Mouse (Mus musculus): ENCODE data around the gene Alk.

The Alk gene

DNA sequence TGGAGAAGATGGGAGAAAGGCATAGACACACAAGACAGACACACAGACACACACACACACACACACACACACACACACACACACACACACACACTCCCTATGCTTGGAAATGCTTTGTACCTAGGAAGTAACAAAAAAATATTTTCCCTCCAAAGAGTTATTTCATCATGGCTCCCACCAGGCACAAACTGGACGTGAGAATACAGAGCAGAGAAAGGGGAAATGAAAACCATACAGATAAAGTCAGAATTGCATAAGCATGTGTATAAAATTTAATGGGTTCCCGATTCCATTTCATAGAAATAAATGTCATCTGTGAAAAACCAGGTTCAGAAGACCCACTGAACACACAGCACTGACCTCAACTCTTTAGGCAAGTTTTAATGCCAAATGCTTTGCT lies 736.5 kb downstream of the Alk start:
- DNase-seq, result no peak

DNA sequence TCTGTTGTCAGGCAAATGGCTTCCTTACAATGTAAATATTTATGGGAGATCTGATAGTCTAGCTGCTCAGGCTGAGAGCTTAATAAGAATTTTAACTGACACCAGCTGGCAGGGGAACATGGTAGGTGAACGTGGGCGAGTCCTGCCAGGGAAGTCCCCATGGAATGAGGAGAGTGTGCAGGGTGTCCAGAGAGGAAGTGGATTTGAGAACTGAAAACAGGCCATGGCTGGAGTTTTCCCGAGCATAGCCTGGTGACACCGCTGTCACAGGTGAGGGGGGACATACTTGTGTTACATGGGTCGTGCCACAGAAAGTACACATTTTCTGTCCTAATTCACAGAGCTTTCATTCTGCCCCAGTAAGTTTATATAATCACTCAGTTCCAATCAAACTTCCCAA lies 739.0 kb downstream of the Alk start:
- no peak for DNase-seq

DNA sequence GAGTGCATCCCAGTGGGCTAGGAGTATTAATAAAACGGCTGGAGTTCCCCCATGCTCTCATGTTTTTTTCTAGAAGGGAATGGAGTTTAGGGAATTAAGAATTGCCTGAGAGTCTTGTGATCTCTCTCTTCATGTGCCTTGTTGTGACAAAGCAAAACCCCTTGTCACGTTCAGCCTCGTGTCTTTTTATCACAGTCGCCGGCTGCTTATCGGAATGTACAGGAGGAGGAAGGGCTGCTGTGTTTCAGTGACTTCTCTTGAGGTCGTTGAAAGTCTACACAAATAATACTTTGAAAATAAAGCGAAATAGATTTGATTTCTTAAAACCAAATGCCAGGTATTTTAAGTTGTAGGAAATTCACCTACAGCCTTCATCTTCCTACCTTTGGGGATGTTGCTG lies 740.4 kb downstream of the Alk start:
- no peak for DNase-seq

DNA sequence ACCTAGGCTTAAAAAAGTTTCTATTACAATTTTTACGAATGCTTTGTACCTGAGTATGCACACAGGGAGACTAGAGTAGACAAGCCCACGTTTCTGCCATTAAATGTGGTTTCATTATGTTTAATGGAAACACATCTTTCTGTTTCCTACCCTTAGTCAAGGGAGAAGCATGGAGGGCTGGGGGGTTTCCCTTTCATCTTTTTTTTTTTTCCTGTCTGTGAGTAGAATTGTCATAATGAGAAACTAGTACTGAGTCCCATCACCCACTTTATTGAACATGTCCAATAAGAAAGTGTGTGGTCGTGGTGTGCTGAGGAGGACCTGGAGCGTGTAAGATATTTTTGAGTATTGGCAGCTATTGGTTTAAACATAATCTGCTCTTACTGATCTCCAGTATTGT lies 741.5 kb downstream of the Alk start:
- DNase-seq, result no peak

DNA sequence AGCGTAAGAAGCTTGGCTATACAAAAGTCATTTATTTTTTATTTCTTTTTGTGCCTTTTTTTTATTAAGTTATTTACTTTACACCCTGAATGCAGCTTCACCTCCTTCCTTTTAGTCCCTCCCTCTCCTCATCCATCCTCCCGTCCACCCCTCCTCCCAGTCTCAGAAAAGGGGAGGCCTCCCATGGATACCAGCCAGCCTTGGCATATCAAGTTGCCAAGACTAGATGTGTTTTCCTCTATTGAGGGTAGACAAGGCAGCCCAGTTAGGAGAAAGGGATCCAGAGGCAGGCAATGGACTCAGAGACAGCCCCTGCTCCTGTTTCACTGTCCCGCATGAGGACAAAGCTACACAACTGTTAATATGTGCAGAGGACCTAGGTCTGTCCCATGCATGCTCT lies 742.2 kb downstream of the Alk start:
- DNase-seq, result no peak

DNA sequence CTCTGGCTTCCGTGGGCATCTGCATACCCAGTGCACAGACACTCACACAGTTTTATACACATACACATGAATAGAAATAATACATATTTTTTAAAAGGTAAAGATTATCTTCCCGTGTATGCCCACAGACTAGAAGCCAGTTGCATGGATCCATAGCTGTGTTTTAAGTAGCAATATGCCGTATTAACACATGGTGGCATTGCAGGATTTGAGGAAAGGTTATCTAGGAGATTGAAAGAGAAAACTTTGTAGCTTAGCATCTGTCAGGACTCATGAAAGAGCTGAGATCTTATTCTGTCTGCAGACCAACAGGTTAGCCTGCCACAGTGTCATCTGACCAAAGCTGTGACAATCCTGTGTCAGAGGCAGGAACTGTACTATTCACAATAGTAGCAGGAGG lies 772.5 kb downstream of the Alk start:
- no peak for DNase-seq

DNA sequence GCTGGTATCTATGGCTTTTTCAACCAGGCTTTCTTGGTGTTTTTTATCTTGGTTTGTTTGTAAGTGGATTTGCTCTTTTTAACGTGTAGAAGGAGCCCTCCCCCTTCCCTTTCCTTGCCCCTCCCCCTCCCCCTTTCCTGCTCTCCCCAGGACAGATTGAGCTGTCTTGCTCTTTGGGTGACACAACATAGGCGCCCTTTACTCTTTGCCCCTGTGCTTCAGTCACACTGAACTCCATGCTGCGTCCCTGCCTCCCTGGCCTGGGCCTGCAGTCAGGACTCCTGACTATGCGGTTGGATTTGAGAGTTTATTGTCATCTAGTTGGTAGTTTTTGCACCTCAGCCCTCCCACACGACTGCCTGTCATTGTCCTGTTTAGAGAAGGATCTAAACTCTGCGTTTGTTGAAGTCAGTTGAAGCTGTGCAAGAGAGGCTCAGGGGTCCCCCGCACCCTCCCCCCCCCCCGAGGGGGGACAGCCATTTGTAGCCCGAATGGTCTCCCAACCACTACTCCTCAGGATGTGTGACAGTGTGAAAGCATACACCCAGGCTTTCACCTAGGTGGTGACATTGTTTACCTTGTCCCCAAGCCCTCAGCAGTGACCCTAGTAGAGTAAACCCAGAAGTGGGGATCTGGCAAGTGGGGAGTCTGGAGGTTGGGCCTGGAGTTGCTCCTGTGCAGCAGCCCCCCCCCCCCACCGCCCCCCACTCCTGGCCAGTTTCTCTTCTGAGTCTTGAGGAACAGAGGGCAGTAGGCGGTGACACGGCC lies 775.6 kb downstream of the Alk start:
- DNase-seq, result peak; percentile 58

DNA sequence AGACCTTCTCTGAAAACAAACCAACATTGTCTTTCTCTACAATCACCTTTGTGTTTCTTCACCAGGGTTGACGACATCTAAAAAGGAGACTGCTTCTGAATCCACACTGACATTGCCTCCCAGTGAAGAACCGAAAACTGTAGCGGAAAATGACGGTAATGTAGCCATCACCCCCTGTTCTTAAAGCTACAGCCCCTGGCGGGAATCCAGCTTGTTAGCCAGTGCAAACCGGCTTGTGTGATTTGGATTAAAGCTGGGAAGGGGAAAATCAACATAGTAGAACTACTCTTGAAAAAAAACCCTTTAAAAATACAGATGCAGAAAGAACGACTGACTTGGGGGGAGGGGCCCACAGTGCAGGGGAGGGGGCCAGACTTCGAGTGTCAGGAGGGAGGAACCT lies 776.8 kb downstream of the Alk start:
- no peak for DNase-seq

DNA sequence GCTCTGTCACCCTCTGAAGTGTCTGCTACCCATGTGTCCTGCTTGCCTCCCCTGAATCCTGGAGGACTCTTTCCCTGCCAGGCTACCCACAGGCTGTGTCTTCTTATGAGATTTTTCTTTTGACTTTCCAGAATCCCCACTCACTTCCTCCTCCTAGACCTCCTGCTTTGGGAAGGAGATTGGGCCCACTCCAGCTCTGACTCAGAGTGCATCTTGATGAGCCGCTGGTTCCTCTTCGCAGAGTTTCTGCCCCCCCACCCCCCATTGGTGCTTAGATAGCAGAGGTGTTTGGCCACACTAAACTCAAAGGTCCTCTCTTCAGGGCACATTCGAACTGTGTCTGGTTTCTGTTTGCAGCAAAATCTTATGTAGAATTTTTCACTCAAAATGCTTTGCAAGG lies 777.8 kb downstream of the Alk start:
- no peak for DNase-seq

DNA sequence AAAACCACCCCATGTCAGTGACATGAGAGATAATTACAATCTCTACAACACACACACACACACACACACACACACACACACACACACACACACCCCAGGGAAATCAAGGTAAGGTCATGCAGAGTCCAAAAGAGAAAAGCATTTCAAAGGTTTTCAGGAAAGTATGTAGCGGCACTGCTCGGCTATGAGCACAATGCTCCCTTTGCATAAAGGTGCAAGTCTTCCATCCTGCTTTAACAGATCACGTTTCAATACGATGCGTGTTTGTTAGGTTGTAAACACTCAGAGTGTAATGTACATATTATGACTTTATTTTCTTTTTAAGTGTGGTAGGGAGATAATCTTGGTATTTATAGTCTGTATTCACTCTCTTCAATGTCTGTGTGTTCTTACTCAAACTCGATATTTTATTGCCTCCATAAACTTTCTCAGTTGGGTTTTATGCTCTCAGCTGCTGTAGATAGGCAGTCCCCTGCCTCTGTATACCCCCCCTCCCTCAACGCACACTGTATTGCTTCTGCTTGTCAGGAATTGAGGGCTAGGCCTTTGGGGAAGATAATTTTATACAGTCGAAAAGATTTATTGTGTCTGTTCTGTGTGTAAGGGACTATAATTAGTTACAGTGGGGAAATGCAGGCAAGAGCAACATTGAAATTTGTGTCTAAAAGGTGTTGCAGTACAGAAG lies 780.7 kb downstream of the Alk start:
- DNase-seq, result no peak
